Mouse (Mus musculus) liver, adult 2 months (tissue): ENCODE results near the gene Usp48.

Experiments
- CTCF ChIP-seq: fragments of 200-500 bp; IDR thresholded peaks from 2 replicates; pipeline ENCODE4 v1.5.1; 2011; ENCODE audit warnings: low read depth, low read length, control low read depth
- POLR2A ChIP-seq: fragments of 200-500 bp; IDR thresholded peaks from 2 replicates; pipeline ENCODE4 v1.6.1; 2011; ENCODE audit warnings: low read length, control low read depth; ENCODE audit not compliant: insufficient read depth; ENCODE audit errors: extremely low read depth

GRCm38 (mm10) chr4:137703077-137703476 lies 109.5 kb downstream of the Usp48 start:
- no peak for TF ChIP-seq POLR2A
- TF ChIP-seq CTCF, result no peak
